Mouse (Mus musculus) intestine, embryonic 15.5 days (tissue): ENCODE results near the gene Tec. TPM values are rescaled to one million over a fixed set of nuclear protein-coding genes. Genes with fewer than 3 reads are reported as not detected.
A peak's percentile ranks its signal among the peaks of the same experiment; 100 is the strongest.

ENCODE experiments used
- ATAC-seq: fragments of 200-750 bp; cut with Nextera tagmentation; 2 replicates; pipeline ENCODE4 v1.8.0; 2017; ENCODE audit warnings: moderate TSS enrichment, moderate library complexity
- H3K27ac ChIP-seq: fragments of 300-500 bp; sonication (generic); 2 replicates; pipeline ENCODE4 v1.5.1; 2015; ENCODE audit warnings: mild to moderate bottlenecking, inconsistent platforms
- H3K27me3 ChIP-seq: fragments of 300-500 bp; sonication (generic); replicated peaks from 2 replicates; pipeline ENCODE4 v1.6.1; 2015; ENCODE audit warnings: inconsistent platforms
- H3K36me3 ChIP-seq: fragments of 300-500 bp; sonication (generic); 2 replicates; pipeline ENCODE4 v1.6.1; 2015; ENCODE audit warnings: inconsistent platforms
- H3K4me1 ChIP-seq: fragments of 300-500 bp; sonication (generic); replicated peaks from 2 replicates; pipeline ENCODE4 v1.6.1; 2015; ENCODE audit warnings: inconsistent platforms
- H3K4me2 ChIP-seq: fragments of 300-500 bp; sonication (generic); replicated peaks from 2 replicates; pipeline ENCODE4 v1.6.1; 2015; ENCODE audit warnings: mild to moderate bottlenecking, inconsistent platforms
- H3K4me3 ChIP-seq: fragments of 300-500 bp; sonication (generic); replicated peaks from 2 replicates; pipeline ENCODE4 v1.5.1; 2015; ENCODE audit warnings: inconsistent platforms
- H3K9ac ChIP-seq: fragments of 300-500 bp; sonication (generic); 2 replicates; pipeline ENCODE4 v1.6.1; 2015; ENCODE audit warnings: inconsistent platforms
- H3K9me3 ChIP-seq: fragments of 300-500 bp; sonication (generic); 2 replicates; pipeline ENCODE4 v1.6.1; 2016; ENCODE audit warnings: inconsistent platforms
- WGBS: fragments of 180-500 bp; shearing (Covaris S2); methylation state at CpG from one replicate; pipeline ENCODE4 v1.1.7; 2015; 5-methylcytosine and 5-hydroxymethylcytosine counted together
- polyA plus RNA-seq: library from polyadenylated mRNA; unstranded; fragments of >200 nt; fragmentation: Nextera tagmentation; extraction: Ambion mirVana; gene quantifications from 2 replicates; pipeline ENCODE4 v1.2.1, GENCODE M21; 2015

Gene Tec
- polyA plus RNA-seq, 1 experiment from 2014 or later: 12.8 TPM

DNA sequence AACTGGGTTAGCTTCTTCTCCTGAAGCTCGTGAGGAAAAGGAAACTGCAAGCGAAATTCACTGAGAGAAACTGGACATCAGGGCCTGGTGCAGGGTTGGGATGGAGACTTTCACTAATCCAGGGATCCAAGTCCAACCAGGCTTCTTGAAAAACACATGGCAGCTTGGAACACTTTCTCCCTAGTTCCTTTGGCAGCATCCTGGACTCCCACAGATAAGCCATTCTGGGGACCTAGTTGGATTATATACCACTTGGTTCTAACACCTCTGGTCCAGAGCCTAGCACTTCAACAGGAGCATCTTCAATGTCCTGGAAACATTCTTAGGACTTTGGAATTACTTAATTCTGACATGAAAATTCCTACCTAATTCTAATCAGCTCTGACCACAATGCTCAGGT lies 113.2 kb downstream of the Tec start:
- Histone ChIP-seq H3K9me3 (no peaks in the 10 kb centered on the region), H3K36me3 (no peaks in the 10 kb centered on the region), H3K27me3 (no peaks in the 10 kb centered on the region), H3K4me1 (no peaks in the 10 kb centered on the region), H3K27ac (no peak overlapping the region), H3K4me2 (no peak overlapping the region), H3K4me3 (no peak overlapping the region), H3K9ac (no peak overlapping the region)
- 82% methylated on average over 2 of the region's 2 CpGs for WGBS
- no peak for ATAC-seq

DNA sequence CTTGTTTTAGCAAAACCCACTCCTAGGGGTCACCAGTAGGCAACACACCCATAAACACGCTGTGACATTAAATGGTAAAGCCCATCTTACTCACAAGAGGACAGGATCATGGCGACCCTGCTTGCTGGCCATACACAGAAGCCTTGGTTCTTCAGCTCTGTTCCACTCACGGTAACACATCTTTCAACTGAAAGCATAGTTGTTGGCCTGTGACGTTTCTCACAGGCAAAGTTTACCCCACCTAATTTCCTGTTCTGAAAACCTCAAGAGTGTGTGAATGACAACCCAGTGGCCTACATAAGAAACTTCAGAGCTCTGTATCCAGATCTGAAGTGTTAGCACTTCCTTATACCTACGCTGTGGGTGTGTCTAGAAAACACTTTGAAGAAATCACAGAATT lies 115.7 kb downstream of the Tec start, which contains the start of gene Txk:
TSS of gene Txk (minus strand) at position 193 of the 400 bp plus-strand sequence.
- Histone ChIP-seq H3K27me3 (no peaks in the 10 kb centered on the region), H3K9me3 (no peaks in the 10 kb centered on the region), H3K9ac (no peak within 1 kb of the TSS), H3K4me3 (no peak within 1 kb of the TSS), H3K27ac (no peak within 1 kb of the TSS), H3K4me2 (no peak within 1 kb of the TSS), H3K4me1 (no peaks in the 10 kb centered on the region), H3K36me3 (no peaks in the 10 kb centered on the region)
- 80% methylated on average over 5 of the region's 5 CpGs for WGBS
- ATAC-seq: no peak

- no peaks in the 10 kb centered on the region for H3K9me3 ChIP-seq
- H3K4me3 ChIP-seq: no peak overlapping the region
- H3K36me3 ChIP-seq: no peaks in the 10 kb centered on the region
- no peaks in the 10 kb centered on the region for H3K4me1 ChIP-seq
- no peak overlapping the region for H3K4me2 ChIP-seq
- H3K9ac ChIP-seq: no peak overlapping the region
- no peaks in the 10 kb centered on the region for H3K27me3 ChIP-seq
- no peak for ATAC-seq
- 88% methylated on average over 7 of the region's 7 CpGs for WGBS
- no peak overlapping the region for H3K27ac ChIP-seq
Observed at GRCm38 (mm10) chr5:72751056-72751758, 117.1 kb downstream of the Tec start.

GRCm38 (mm10) chr5:72750226-72750625 lies 118.1 kb downstream of the Tec start:
- H3K4me2 ChIP-seq: no peak overlapping the region
- H3K9me3 ChIP-seq: no peaks in the 10 kb centered on the region
- no peak overlapping the region for H3K4me3 ChIP-seq
- no peak overlapping the region for H3K9ac ChIP-seq
- no peaks in the 10 kb centered on the region for H3K4me1 ChIP-seq
- no peaks in the 10 kb centered on the region for H3K27me3 ChIP-seq
- no peaks in the 10 kb centered on the region for H3K36me3 ChIP-seq
- 76% methylated on average over 5 of the region's 5 CpGs for WGBS
- no peak for ATAC-seq
- H3K27ac ChIP-seq: no peak overlapping the region

GRCm38 (mm10) chr5:72748659-72749265 lies 119.5 kb downstream of the Tec start:
- peak; percentile 53 for ATAC-seq
- H3K36me3 ChIP-seq: no peaks in the 10 kb centered on the region
- no peak overlapping the region for H3K9ac ChIP-seq
- H3K4me2 ChIP-seq: no peak overlapping the region
- H3K9me3 ChIP-seq: no peaks in the 10 kb centered on the region
- 60% methylated on average over 7 of the region's 7 CpGs for WGBS
- no peaks in the 10 kb centered on the region for H3K4me1 ChIP-seq
- H3K27me3 ChIP-seq: no peaks in the 10 kb centered on the region
- no peak overlapping the region for H3K4me3 ChIP-seq
- no peak overlapping the region for H3K27ac ChIP-seq

DNA sequence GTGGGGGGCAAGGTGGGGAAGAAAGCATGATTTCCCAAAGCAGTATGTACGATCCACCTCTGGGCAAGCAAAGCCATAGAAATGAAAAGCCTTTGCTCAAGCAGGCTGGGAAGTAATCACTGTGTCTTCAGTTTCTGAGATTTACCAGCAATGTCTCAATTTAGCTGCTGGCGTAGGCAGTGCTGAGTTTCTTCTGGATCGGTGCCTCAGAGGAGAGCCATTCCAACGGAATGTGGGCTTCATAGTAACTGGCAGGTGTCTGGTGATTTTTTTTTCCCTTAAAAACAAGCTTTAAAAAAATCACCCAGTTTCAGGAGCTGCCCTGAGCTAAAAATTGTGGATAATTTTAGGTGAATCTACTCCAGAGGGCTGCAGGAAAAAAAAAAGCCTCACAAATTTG lies 120.9 kb downstream of the Tec start:
- Histone ChIP-seq H3K27me3 (no peaks in the 10 kb centered on the region), H3K4me2 (no peak overlapping the region), H3K9me3 (no peaks in the 10 kb centered on the region), H3K36me3 (no peaks in the 10 kb centered on the region), H3K27ac (no peak overlapping the region), H3K4me1 (no peaks in the 10 kb centered on the region), H3K9ac (no peak overlapping the region), H3K4me3 (no peak overlapping the region)
- 67% methylated on average over 4 of the region's 4 CpGs for WGBS
- ATAC-seq: no peak

- H3K9me3 ChIP-seq: no peaks in the 10 kb centered on the region
Observed at GRCm38 (mm10) chr5:72746461-72746860, 121.8 kb downstream of the Tec start.

GRCm38 (mm10) chr5:72743103-72743502 lies 125.2 kb downstream of the Tec start:
- no peak overlapping the region for H3K4me3 ChIP-seq
- WGBS: 91% methylated on average over 6 of the region's 6 CpGs
- H3K36me3 ChIP-seq: no peaks in the 10 kb centered on the region
- H3K4me2 ChIP-seq: no peak overlapping the region
- no peaks in the 10 kb centered on the region for H3K4me1 ChIP-seq
- H3K9ac ChIP-seq: no peak overlapping the region
- H3K27me3 ChIP-seq: no peaks in the 10 kb centered on the region
- no peak for ATAC-seq
- H3K27ac ChIP-seq: no peak overlapping the region
- no peaks in the 10 kb centered on the region for H3K9me3 ChIP-seq

More at GRCm38 (mm10) chr5:72746461-72746860, 121.8 kb downstream of the Tec start:
- Histone ChIP-seq H3K4me1 (no peaks in the 10 kb centered on the region), H3K9ac (no peak overlapping the region), H3K27ac (no peak overlapping the region), H3K36me3 (no peaks in the 10 kb centered on the region), H3K4me2 (no peak overlapping the region), H3K27me3 (no peaks in the 10 kb centered on the region), H3K4me3 (no peak overlapping the region)
- WGBS: 59% methylated on average over 4 of the region's 4 CpGs
- no peak for ATAC-seq

- no peaks in the 10 kb centered on the region for H3K4me1 ChIP-seq
- H3K4me3 ChIP-seq: no peak overlapping the region
- no peak overlapping the region for H3K9ac ChIP-seq
- no peak overlapping the region for H3K27ac ChIP-seq
- H3K9me3 ChIP-seq: no peaks in the 10 kb centered on the region
- no peak overlapping the region for H3K4me2 ChIP-seq
- ATAC-seq: no peak
- no peaks in the 10 kb centered on the region for H3K36me3 ChIP-seq
- 54% methylated on average over 7 of the region's 7 CpGs for WGBS
- H3K27me3 ChIP-seq: no peaks in the 10 kb centered on the region
Observed at GRCm38 (mm10) chr5:72736868-72737267, 131.4 kb downstream of the Tec start.

GRCm38 (mm10) chr5:72736437-72736836 lies 131.8 kb downstream of the Tec start:
- Histone ChIP-seq H3K4me1 (no peaks in the 10 kb centered on the region), H3K36me3 (no peaks in the 10 kb centered on the region), H3K4me2 (no peak overlapping the region), H3K27me3 (no peaks in the 10 kb centered on the region), H3K4me3 (no peak overlapping the region), H3K9ac (no peak overlapping the region), H3K9me3 (no peaks in the 10 kb centered on the region), H3K27ac (no peak overlapping the region)
- no peak for ATAC-seq
- 61% methylated on average over 8 of the region's 8 CpGs for WGBS

- whole genome bisulfite sequencing: 81% methylated on average over 7 of the region's 7 CpGs
- Histone ChIP-seq H3K4me2 (no peak overlapping the region), H3K36me3 (no peaks in the 10 kb centered on the region), H3K9ac (no peak overlapping the region), H3K27ac (no peak overlapping the region), H3K4me1 (no peaks in the 10 kb centered on the region), H3K4me3 (no peak overlapping the region), H3K27me3 (no peaks in the 10 kb centered on the region), H3K9me3 (no peaks in the 10 kb centered on the region)
- no peak for ATAC-seq
Observed at GRCm38 (mm10) chr5:72735763-72736162, 132.5 kb downstream of the Tec start.

GRCm38 (mm10) chr5:72732885-72733284 lies 135.4 kb downstream of the Tec start:
- H3K4me1 ChIP-seq: no peaks in the 10 kb centered on the region
- H3K27ac ChIP-seq: no peak overlapping the region
- no peak overlapping the region for H3K9ac ChIP-seq
- H3K27me3 ChIP-seq: no peaks in the 10 kb centered on the region
- no peaks in the 10 kb centered on the region for H3K9me3 ChIP-seq
- H3K4me3 ChIP-seq: no peak overlapping the region
- H3K4me2 ChIP-seq: no peak overlapping the region
- no peaks in the 10 kb centered on the region for H3K36me3 ChIP-seq
- 80% methylated on average over 1 of the region's 1 CpGs for WGBS
- ATAC-seq: no peak

DNA sequence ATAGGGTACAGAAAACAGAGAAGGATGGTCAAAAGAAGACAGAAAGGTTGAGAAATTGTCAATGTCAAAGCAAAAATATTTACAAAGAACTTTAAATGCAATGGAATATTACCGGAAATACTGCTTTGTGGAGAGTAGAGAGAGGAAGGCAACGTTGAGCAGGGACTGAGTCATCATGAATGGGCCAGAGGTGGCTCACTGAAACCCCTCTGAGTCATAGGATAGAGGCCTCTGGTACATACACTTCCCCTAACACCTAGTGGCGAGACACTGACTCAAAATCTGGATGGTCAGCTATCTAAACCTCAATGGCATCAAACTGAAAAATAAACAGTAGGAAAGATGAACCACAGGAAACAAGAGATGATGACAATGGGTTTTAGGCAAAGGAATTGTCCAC lies 142.9 kb downstream of the Tec start:
- H3K4me3 ChIP-seq: no peak overlapping the region
- H3K9ac ChIP-seq: no peak overlapping the region
- ATAC-seq: no peak
- H3K4me1 ChIP-seq: no peaks in the 10 kb centered on the region
- no peaks in the 10 kb centered on the region for H3K27me3 ChIP-seq
- H3K4me2 ChIP-seq: no peak overlapping the region
- H3K9me3 ChIP-seq: no peaks in the 10 kb centered on the region
- 83% methylated on average over 3 of the region's 3 CpGs for WGBS
- no peaks in the 10 kb centered on the region for H3K36me3 ChIP-seq
- H3K27ac ChIP-seq: no peak overlapping the region
